In genomic region chr14:119813898-119814297, GRCm38 (mm10) we compare ENCODE assay signal across 29 mouse cellular contexts.
"Had no signal": no experiment of that assay in that cellular context is flagged by ENCODE, and none has a peak within 500 bp of the region (broad histone marks: within the 10 kb centered on the region; RNA-seq: fewer than 3 reads in every experiment).

No protein-coding gene starts in this region.

- H3K4me1 ChIP-seq: embryonic facial prominence, embryonic 10.5 days; embryonic facial prominence, embryonic 12.5 days; embryonic facial prominence, embryonic 13.5 days; embryonic facial prominence, embryonic 15.5 days; forebrain, embryonic 15.5 days had no signal

- H3K27me3 ChIP-seq: embryonic facial prominence, embryonic 12.5 days; embryonic facial prominence, embryonic 13.5 days; embryonic facial prominence, embryonic 15.5 days; forebrain, embryonic 13.5 days; forebrain, embryonic 15.5 days had no signal

- H3K9ac ChIP-seq: embryonic facial prominence, embryonic 12.5 days; embryonic facial prominence, embryonic 13.5 days; embryonic facial prominence, embryonic 15.5 days; forebrain, embryonic 12.5 days; forebrain, embryonic 13.5 days; forebrain, embryonic 15.5 days; forebrain, postnatal 0 days had no signal

- DNase-seq: cerebellum, adult 2 months; cerebellum, adult 8-10 months; cerebellum, adult 9-10 months; cerebellum, adult 9-11 months; cerebellum, postnatal 10 days; cerebellum, postnatal 14 days; cerebellum, postnatal 25 days; cerebellum, postnatal 36 days; embryo, embryonic 11 days; forebrain, postnatal 0 days; gastrocnemius, adult 2 months; gastrocnemius, postnatal 10 days; gastrocnemius, postnatal 14 days; gastrocnemius, postnatal 25 days; gastrocnemius, postnatal 36 days; heart, adult 11 months; heart, adult 18-20 months; heart, adult 2 months had no signal

- ATAC-seq: forebrain, embryonic 13.5 days; forebrain, embryonic 14.5 days; forebrain, embryonic 15.5 days; forebrain, embryonic 16.5 days; forebrain, postnatal 0 days had no signal

- H3K9me3 ChIP-seq: embryonic facial prominence, embryonic 10.5 days; embryonic facial prominence, embryonic 12.5 days; embryonic facial prominence, embryonic 13.5 days; embryonic facial prominence, embryonic 15.5 days; forebrain, embryonic 10.5 days; forebrain, embryonic 12.5 days; forebrain, embryonic 13.5 days; forebrain, embryonic 15.5 days had no signal

- H3K4me2 ChIP-seq: embryonic facial prominence, embryonic 12.5 days; embryonic facial prominence, embryonic 13.5 days; embryonic facial prominence, embryonic 15.5 days; forebrain, embryonic 12.5 days; forebrain, embryonic 13.5 days; forebrain, embryonic 15.5 days had no signal

- H3K36me3 ChIP-seq: embryonic facial prominence, embryonic 10.5 days; embryonic facial prominence, embryonic 12.5 days; embryonic facial prominence, embryonic 13.5 days; embryonic facial prominence, embryonic 15.5 days; forebrain, embryonic 10.5 days; forebrain, embryonic 12.5 days; forebrain, embryonic 15.5 days had no signal

- H3K4me3 ChIP-seq: embryonic facial prominence, embryonic 10.5 days; embryonic facial prominence, embryonic 12.5 days; embryonic facial prominence, embryonic 13.5 days; embryonic facial prominence, embryonic 15.5 days; erythroblast, embryonic 14.5 days; forebrain, embryonic 10.5 days; forebrain, embryonic 12.5 days; forebrain, embryonic 13.5 days; forebrain, embryonic 15.5 days; gastrocnemius, adult 2 months; heart, adult 2 months had no signal

- H3K27ac ChIP-seq: embryonic facial prominence, embryonic 10.5 days; embryonic facial prominence, embryonic 12.5 days; embryonic facial prominence, embryonic 13.5 days; embryonic facial prominence, embryonic 15.5 days; forebrain, embryonic 10.5 days; forebrain, embryonic 12.5 days; forebrain, embryonic 13.5 days; forebrain, embryonic 15.5 days; gastrocnemius, adult 2 months; heart, adult 2 months had no signal
